Mouse (Mus musculus) E14TG2a.4 (cell line): ENCODE data around the gene Fam129c.

Source experiments
- H3K27me3 ChIP-seq: 2 replicates; pipeline ENCODE4 v1.6.1; 2014; ENCODE audit warnings: low read length, control low read depth; ENCODE audit not compliant: insufficient read depth
- H3K36me3 ChIP-seq: 2 replicates; pipeline ENCODE4 v1.6.1; 2014; ENCODE audit warnings: low read length, control low read depth; ENCODE audit not compliant: insufficient read depth
- H3K4me1 ChIP-seq: replicated peaks from 2 replicates; pipeline ENCODE4 v1.6.1; 2014; ENCODE audit warnings: low read depth, low read length, control low read depth
- H3K4me3 ChIP-seq: replicated peaks from 2 replicates; pipeline ENCODE4 v1.5.1; 2014; ENCODE audit warnings: mild to moderate bottlenecking, low read length
- H3K9me3 ChIP-seq: 2 replicates; pipeline ENCODE4 v1.6.1; 2014; ENCODE audit warnings: low read length, control low read depth
- CTCF ChIP-seq: conservative IDR thresholded peaks from 2 replicates; pipeline ENCODE4 v1.5.1; 2014; ENCODE audit warnings: low read length
- NANOG ChIP-seq: IDR thresholded peaks from 2 replicates; pipeline ENCODE4 v1.6.1; 2014; ENCODE audit warnings: borderline replicate concordance, low read length, mixed read lengths
- POU5F1 ChIP-seq: IDR thresholded peaks from 2 replicates; pipeline ENCODE4 v1.6.1; 2014; ENCODE audit warnings: low read length, borderline replicate concordance

The Fam129c gene

DNA sequence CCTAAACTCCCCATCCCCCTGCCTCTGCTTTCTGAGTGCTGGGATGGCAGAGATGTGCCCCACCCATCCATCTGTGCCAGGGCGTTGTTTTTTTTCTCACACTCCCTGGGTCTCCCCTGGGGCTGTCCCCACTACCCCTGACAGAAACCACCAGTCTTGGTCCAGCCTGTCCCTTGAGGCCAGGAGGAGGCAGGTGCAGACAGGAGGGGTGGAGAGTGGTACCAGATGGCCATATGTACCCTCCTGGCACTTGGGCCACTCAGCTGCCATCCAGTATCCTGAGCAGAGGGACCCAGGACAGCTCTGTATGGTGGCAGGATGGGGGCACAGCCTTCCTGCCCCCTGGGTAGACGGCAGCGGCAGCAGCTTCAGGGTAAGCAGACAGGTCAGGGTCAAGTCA lies at the start of gene Fam129c:
Gene Fam129c, plus strand, starts transcription at position 198 of the 400 bp plus-strand sequence.
- no peak within 1 kb of the TSS for H3K4me3 ChIP-seq
- TF ChIP-seq CTCF (no peak), NANOG (no peak), POU5F1 (no peak)

DNA sequence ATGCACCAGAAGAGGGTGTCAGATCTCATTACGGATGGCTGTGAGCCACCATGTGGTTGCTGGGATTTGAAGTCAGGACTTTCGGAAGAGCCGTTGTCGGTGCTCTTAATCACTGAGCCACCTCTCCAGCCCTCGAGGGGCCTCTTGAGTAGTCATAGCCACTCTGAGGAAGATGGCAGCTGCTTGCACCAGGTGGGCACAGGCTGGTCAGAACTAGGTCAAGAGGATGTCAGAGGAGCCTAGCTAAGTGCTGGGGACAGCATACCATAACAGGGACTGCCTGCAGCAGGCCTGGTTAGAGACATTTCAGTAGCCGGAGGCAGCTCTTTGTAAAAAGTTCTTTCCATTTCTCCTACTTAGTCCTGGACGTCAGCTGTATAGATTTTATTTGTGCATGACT lies 46.7 kb upstream of the Fam129c start:
- Histone ChIP-seq H3K9me3 (no peaks in the 10 kb centered on the region), H3K4me1 (peaks cover 26% of the 10 kb centered on the region), H3K4me3 (no peak overlapping the region), H3K36me3 (peaks cover 29% of the 10 kb centered on the region), H3K27me3 (peaks cover 18% of the 10 kb centered on the region)
- TF ChIP-seq CTCF = no peak
- TF ChIP-seq POU5F1 = no peak
- TF ChIP-seq NANOG = no peak

More for the DNA sequence above, at the start of gene Fam129c:
- Histone ChIP-seq H3K4me1 (peaks cover 46% of the 10 kb centered on the region), H3K9me3 (no peaks in the 10 kb centered on the region), H3K27me3 (peaks cover 45% of the 10 kb centered on the region), H3K36me3 (peaks cover 52% of the 10 kb centered on the region)

DNA sequence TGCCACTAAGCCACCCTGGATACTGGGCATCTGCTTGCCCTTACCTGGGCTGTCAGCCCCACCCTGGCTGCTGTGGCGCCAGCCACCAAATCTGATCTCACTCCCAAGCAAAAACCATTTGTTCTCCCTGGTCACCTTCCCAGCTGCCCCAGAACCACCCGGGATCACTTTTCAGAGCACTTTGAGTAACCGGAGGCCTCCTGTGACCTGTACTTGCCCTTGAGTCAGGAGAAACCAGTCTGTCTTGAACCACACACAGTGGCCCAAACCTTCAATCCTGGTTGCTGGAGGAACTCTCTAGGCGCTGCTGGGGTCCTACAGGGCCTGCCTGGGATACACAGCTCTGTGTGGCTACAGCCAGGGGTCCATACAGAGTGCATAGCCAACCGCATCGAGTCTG lies 44.7 kb upstream of the Fam129c start:
- H3K27me3 ChIP-seq = peaks cover 38% of the 10 kb centered on the region
- no peaks in the 10 kb centered on the region for H3K9me3 ChIP-seq
- H3K4me1 ChIP-seq = peaks cover 23% of the 10 kb centered on the region
- H3K4me3 ChIP-seq = no peak overlapping the region
- TF ChIP-seq NANOG = no peak
- no peak for TF ChIP-seq POU5F1
- TF ChIP-seq CTCF = no peak
- peaks cover 10% of the 10 kb centered on the region for H3K36me3 ChIP-seq

DNA sequence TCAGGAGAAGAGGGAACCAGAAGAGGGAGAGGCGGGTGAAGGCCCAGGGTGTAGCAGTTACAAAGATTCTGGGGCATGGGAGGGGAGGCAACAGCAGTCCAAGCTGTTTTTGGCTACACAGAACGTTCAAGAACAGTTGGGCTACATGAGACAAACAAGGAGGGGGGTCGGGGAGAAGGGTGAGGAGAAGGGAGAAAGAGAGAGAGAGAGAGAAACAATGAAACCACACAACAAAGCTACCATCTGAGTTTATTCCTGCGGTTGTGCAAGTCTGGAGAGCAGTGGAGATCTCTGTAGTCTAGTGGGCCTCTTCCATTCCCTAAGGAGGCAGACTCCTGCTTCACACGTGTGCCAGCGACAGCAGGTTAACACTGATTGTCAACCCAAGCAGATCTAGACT lies 43.4 kb upstream of the Fam129c start:
- no peak for TF ChIP-seq POU5F1
- TF ChIP-seq NANOG = no peak
- TF ChIP-seq CTCF = no peak
- Histone ChIP-seq H3K27me3 (peaks cover 48% of the 10 kb centered on the region), H3K4me1 (peaks cover 25% of the 10 kb centered on the region), H3K9me3 (no peaks in the 10 kb centered on the region), H3K36me3 (no peaks in the 10 kb centered on the region), H3K4me3 (no peak overlapping the region)

DNA sequence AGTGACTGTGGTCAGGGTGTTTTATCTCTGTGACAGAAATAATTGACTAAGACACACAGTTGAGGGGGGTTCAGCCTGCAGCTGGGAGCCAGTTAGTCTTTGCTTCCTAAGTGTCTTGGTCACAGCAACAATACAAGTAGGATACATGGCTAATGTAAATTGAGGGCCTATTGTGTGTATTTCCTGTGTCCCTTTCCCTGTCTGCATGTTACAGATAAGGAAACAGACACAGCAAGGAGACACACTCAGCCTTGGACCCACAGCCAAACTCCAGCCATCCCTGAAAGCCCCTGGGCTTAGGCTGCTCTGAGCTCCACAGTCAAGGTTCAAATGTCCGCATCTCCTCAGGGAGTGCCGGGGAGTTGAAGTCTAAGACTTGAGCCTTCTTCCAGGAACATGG lies 42.8 kb upstream of the Fam129c start:
- Histone ChIP-seq H3K9me3 (no peaks in the 10 kb centered on the region), H3K27me3 (peaks cover 48% of the 10 kb centered on the region), H3K4me3 (no peak overlapping the region), H3K4me1 (peaks cover 30% of the 10 kb centered on the region), H3K36me3 (no peaks in the 10 kb centered on the region)
- no peak for TF ChIP-seq NANOG
- no peak for TF ChIP-seq POU5F1
- TF ChIP-seq CTCF = no peak

DNA sequence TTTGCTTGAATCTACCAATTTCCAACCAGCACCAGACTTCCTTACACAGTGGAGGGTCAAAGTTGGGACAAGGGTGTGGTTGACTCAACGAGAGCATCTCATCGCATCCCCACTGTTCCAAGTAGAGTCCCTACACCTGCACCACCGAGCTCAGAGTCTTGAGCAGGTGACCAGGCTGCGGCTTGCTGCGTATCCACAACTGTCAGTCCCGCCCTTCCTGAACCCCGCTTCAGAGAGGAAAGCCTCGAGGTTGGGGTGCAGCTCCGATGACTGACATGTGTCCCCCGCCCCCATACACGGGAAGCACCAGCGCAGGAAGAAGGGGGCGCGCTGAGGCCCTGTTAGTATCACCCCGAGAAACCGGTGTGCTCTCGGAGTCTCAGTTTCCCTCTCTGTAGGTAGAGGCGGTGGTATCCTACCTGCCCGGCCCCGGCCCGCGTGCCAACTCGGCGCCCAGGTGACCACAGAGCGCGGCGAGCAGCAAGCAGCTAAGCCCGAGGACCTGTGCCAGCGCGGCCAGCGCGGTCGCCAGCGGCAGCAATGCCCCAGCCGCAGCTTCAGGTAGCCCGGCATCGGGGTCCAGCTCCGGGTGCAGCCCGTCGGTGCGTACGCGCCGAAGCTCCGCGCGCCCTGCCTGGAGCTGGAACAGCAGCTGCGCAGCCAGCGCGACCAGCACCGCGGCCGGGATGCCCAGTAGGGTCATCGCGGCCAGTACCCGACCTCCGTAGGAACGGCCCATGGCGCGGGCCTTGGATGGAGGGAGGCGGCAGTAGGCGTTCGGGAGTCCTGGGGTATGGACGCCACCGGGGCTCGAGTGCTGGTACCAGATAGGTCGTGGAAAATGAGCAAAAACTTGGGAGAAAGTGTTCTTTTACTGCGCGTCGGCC lies 39.1 kb upstream of the Fam129c start, which contains the start of gene Tmem221:
Gene Tmem221, minus strand, starts transcription at position 801 of the 887 bp plus-strand sequence.
- peaks cover 37% of the 10 kb centered on the region for H3K4me1 ChIP-seq
- H3K4me3 ChIP-seq = peak within 1 kb of the TSS; percentile 85
- TF ChIP-seq NANOG = no peak
- H3K27me3 ChIP-seq = peaks cover 73% of the 10 kb centered on the region
- H3K9me3 ChIP-seq = no peaks in the 10 kb centered on the region
- no peaks in the 10 kb centered on the region for H3K36me3 ChIP-seq

DNA sequence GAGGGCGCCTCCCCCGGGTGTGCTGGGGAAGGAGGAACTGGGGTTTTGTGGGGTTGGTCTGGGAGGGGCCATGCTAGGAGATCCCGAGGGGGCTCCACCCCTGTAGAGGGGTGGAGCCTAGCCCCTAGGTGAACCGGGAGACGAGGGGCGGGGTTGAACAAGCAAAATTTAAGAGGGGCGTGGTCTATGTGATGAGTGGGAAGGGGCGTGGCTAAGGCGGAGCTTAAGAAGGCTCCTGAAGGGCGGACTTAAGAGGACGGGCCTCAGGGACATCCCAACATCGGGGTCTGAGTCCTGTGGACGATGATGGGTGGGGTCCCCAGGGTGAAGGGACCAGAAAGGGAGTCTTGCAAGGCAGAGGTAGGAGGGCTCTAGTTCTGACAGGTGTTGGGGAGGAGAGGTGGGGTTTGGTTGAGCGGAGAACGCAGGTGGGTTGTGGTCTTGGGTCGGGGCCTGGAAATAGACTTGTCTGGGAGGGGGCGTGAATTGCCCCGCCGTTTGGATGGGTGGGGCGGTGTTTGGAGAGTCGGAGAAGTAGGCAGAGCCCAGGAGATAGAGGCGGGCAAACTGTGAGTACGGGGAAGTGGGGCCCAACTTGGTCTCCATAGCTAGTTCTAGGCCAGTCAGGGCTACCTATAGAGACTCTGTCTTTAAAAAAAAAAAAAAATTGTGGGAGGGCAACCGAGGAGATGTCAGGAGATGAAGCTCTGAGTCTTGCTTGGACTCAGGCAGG lies 38.3 kb upstream of the Fam129c start:
- TF ChIP-seq NANOG = no peak
- Histone ChIP-seq H3K27me3 (peaks cover 77% of the 10 kb centered on the region), H3K9me3 (peaks cover 4% of the 10 kb centered on the region), H3K36me3 (no peaks in the 10 kb centered on the region), H3K4me3 (peak overlapping the region; percentile 85), H3K4me1 (peaks cover 37% of the 10 kb centered on the region)

DNA sequence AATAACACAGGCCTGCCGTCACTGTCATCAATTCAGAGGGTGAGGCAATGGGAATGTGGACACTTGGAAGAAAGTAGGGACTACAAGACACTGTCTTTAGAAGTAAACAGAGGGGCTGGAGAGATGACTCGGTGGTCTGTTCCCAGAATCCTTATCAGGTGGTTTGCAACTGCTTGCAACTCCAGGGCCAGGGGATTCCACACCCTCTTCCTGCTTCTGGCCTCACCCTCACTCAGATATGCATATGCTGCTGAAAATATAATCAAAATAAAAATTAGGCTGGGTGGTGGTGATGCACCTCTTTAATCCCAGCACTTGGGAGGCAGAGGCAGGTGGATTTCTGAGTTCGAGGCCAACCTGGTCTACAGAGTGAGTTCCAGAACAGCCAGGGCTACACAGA lies 37.4 kb upstream of the Fam129c start:
- Histone ChIP-seq H3K27me3 (peaks cover 80% of the 10 kb centered on the region), H3K9me3 (peaks cover 7% of the 10 kb centered on the region), H3K4me1 (peaks cover 29% of the 10 kb centered on the region), H3K36me3 (no peaks in the 10 kb centered on the region), H3K4me3 (no peak overlapping the region)
- TF ChIP-seq POU5F1 = no peak

DNA sequence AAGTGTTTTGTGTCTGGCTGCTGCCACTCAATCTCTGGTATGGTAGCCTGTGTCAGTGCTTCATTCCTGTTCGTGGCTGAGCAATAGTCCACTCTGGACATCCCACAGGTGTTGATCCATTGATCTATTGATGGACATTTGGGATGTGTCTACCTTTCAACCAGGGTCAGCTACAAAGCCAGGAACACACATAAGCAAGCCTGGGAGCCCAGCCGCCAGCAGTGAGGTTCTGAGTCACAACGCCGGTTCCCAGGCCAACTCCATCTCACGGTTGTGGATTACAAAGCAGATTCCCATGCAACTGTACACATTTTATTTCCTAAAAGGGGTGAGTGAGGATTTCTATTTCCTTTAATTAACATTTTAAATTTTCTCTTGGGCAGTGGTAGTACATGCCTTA lies 36.7 kb upstream of the Fam129c start:
- H3K36me3 ChIP-seq = no peaks in the 10 kb centered on the region
- H3K4me3 ChIP-seq = no peak overlapping the region
- TF ChIP-seq NANOG (no peak), CTCF (no peak), POU5F1 (no peak)
- H3K4me1 ChIP-seq = peaks cover 33% of the 10 kb centered on the region
- peaks cover 77% of the 10 kb centered on the region for H3K27me3 ChIP-seq
- peaks cover 7% of the 10 kb centered on the region for H3K9me3 ChIP-seq
